ENCODE assay signal across 9 mouse cellular contexts in the genomic region with DNA sequence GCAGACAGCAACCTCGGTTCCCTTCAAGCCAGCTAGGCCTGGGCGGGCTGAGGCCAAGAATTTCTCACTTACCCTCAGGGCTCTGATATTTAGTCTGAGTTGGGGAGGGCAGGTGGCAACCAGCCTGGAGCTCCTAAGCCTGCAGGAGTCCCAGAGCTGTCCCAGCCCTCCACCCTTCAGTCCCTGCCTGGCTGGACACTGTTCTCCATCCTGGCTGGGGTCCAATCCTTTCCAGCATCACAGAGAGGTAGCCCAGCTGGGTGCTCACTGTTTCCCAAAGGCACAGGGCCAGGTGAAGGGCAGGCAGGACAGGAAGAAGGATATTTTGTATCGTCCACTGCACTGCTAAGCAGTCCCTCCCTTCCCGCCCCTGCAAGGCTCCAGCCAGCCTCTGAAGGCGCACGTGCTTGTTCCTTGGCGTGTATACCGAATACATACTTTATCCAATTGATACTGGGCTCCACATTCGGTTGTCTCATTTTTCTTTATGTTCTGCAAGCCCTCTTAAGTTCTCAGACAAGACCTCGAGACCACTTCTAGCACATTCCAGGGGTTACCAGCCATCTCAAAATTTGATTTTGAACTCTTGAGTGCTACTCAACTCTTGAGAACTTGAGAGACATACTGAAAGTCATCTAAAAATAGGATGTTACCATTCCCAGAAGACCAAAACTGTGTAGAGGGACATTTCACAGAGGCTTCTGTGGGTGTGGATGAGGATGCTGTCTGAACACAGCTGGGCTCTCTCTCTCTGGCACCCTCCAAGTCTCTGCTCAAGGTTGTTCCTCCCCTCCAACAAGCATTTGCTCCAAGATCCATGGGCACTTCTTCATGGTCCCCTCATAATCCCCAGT. TPM values are rescaled to one million over a fixed set of nuclear protein-coding genes. Genes with fewer than 3 reads are reported as not detected.
DNase-seq lines count a peak whose midpoint lies in the region; ATAC-seq and TF ChIP-seq lines count a peak whose summit lies in the region.
"Had no signal": no experiment of that assay in that cellular context is flagged by ENCODE, and none has a peak within 500 bp of the region (broad histone marks: within the 10 kb centered on the region; RNA-seq: fewer than 3 reads in every experiment).

No protein-coding gene starts in this region.

- no peak for ATAC-seq in forebrain, embryonic 12.5 days (ENCODE audit: low FRiP score)
- ATAC-seq in limb, embryonic 14.5 days (ENCODE audit: low FRiP score, low read depth) = peak; percentile 55; the same call in 1 of the 2 replicates

- peaks cover 31% of the 10 kb centered on the region for H3K4me1 ChIP-seq in forebrain, embryonic 10.5 days
- peaks cover 16% of the 10 kb centered on the region for H3K4me1 ChIP-seq in forebrain, embryonic 12.5 days
- H3K4me1 ChIP-seq in limb, embryonic 14.5 days (ENCODE audit: control insufficient read depth, insufficient read depth, low read length) = peaks cover 7% of the 10 kb centered on the region; the same call in 1 of the 2 replicates

- H3K4me2 ChIP-seq in forebrain, embryonic 12.5 days = no peak overlapping the region
- H3K4me2 ChIP-seq in limb, embryonic 14.5 days (replicated peaks; ENCODE audit: low read depth, low read length, severe bottlenecking) = no peak overlapping the region

- 81% methylated on average over 10 of the region's 10 CpGs for WGBS in forebrain, embryonic 10.5 days
- WGBS in forebrain, embryonic 12.5 days = 78% methylated on average over 10 of the region's 10 CpGs
- WGBS in limb, embryonic 14.5 days = 64% methylated on average over 10 of the region's 10 CpGs

- H3K27ac ChIP-seq in forebrain, embryonic 10.5 days = peak overlapping the region; percentile 61; the same call in 1 of the 2 replicates
- no peak overlapping the region for H3K27ac ChIP-seq in forebrain, embryonic 12.5 days
- 0 out of 2 replicates have a peak overlapping the region, but pooled peaks have one; percentile 6 for H3K27ac ChIP-seq in limb, embryonic 14.5 days (replicated peaks; ENCODE audit: low read depth, low read length)
- H3K27ac ChIP-seq: liver, embryonic 14.5 days had no signal

- H3K9me3 ChIP-seq in forebrain, embryonic 10.5 days = no peaks in the 10 kb centered on the region; the same call in 1 of the 2 replicates
- H3K9me3 ChIP-seq in forebrain, embryonic 12.5 days = no peaks in the 10 kb centered on the region
- no peaks in the 10 kb centered on the region for H3K9me3 ChIP-seq in limb, embryonic 14.5 days (ENCODE audit: control insufficient read depth, low read length)

- DNase-seq in forebrain, embryonic 10.5 days (ENCODE audit: extremely low spot score, low spot score) = no peak
- DNase-seq in cerebellum, adult 11-12 months = peak; percentile 89
- peak; percentile 25 to 44 for DNase-seq in gastrocnemius, postnatal 36 days
- DNase-seq in limb, embryonic 14.5 days (ENCODE audit: low spot score) = no peak
- no peak for DNase-seq in ovary, postnatal 10 days (ENCODE audit: low spot score)
- no peak for DNase-seq in layer of hippocampus, postnatal 25 days (ENCODE audit: extremely low spot score in 1 of 2, low spot score in 1 of 2)
- DNase-seq in layer of hippocampus, adult 11-12 months (ENCODE audit: low spot score) = no peak

- TF ChIP-seq POLR2A in limb, embryonic 14.5 days (IDR thresholded peaks at IDR 0.05; ENCODE audit: borderline replicate concordance, extremely low read depth, insufficient read depth, insufficient read length) = no peak

- no peak overlapping the region for H3K9ac ChIP-seq in forebrain, embryonic 12.5 days
- H3K9ac ChIP-seq in limb, embryonic 14.5 days (ENCODE audit: low read depth, low read length, severe bottlenecking) = no peak overlapping the region
- H3K9ac ChIP-seq: liver, embryonic 14.5 days had no signal

- intact Hi-C loops in gastrocnemius, postnatal 36 days (cut with DNase I) = no loop called here

- H3K27me3 ChIP-seq in forebrain, embryonic 10.5 days (ENCODE audit: poor library complexity, severe bottlenecking) = no peaks in the 10 kb centered on the region
- no peaks in the 10 kb centered on the region for H3K27me3 ChIP-seq in forebrain, embryonic 12.5 days
- H3K27me3 ChIP-seq in limb, embryonic 14.5 days (ENCODE audit: control insufficient read depth, insufficient read depth, low read length) = no peaks in the 10 kb centered on the region

- no peaks in the 10 kb centered on the region for H3K36me3 ChIP-seq in forebrain, embryonic 10.5 days (replicated peaks)
- H3K36me3 ChIP-seq in forebrain, embryonic 12.5 days (replicated peaks) = no peaks in the 10 kb centered on the region
- no peaks in the 10 kb centered on the region for H3K36me3 ChIP-seq in limb, embryonic 14.5 days (ENCODE audit: control insufficient read depth, insufficient read depth, low read length)

- H3K4me3 ChIP-seq in forebrain, embryonic 10.5 days = no peak overlapping the region
- H3K4me3 ChIP-seq in forebrain, embryonic 12.5 days (replicated peaks) = no peak overlapping the region
- H3K4me3 ChIP-seq in limb, embryonic 14.5 days (replicated peaks; ENCODE audit: low read length) = no peak overlapping the region

RNA-seq across cellular contexts. Expression of gene Ltbp2, which starts 31.5 kb away (rescaled TPM):
- polyA plus RNA-seq in forebrain, embryonic 10.5 days (2016; fragmentation: Nextera tagmentation; extraction: Ambion mirVana) = 0.10 TPM in 1 of 2 replicates, not detected in the other
- 0.19 and 0.35 TPM in 2 replicates for polyA plus RNA-seq in forebrain, embryonic 12.5 days (2016; fragmentation: Nextera tagmentation; extraction: Ambion mirVana)
- 1 to 10 TPM in 1 of 2 experiments, under 1 TPM in 1; 0.48 to 1.5 TPM for total RNA-seq in gastrocnemius, postnatal 36 days (2021)
- polyA plus RNA-seq in limb, embryonic 14.5 days (2012; rRNA removed) = 12.3 and 17.1 TPM in 2 replicates
- polyA plus RNA-seq in limb, embryonic 14.5 days (2014; fragmentation: Nextera tagmentation; extraction: Ambion mirVana) = 4.4 and 5.2 TPM in 2 replicates
- total RNA-seq in layer of hippocampus, postnatal 25 days (2021) = under 1 TPM; 0.20 to 0.45 TPM

Comparison
In these comparisons a context has a peak if more than half of its experiments do, and no peak if none do; other contexts are left out.
1. DNase-seq: peak in cerebellum, adult 11-12 months (single experiment) and gastrocnemius, postnatal 36 days (2 of 2); none in forebrain, embryonic 10.5 days (single experiment), limb, embryonic 14.5 days (single experiment), ovary, postnatal 10 days (single experiment), layer of hippocampus, postnatal 25 days (0 of 2) and layer of hippocampus, adult 11-12 months (single experiment).